Mouse (Mus musculus) urinary bladder, postnatal 4 days (tissue): ENCODE data around the gene Zic4.

Source experiments
- DNase-seq, 2 experiments: peaks; one replicate each; pipeline ENCODE4 v3.0.0; 2021 to 2022; ENCODE audit warnings: low spot score in 2 of 2

Zic4 gene

GRCm38 (mm10) chr9:91379781-91380457, 17.7 kb downstream of the Zic4 start:
- DNase-seq, result no peak

GRCm38 (mm10) chr9:91380458-91380914, 18.3 kb downstream of the Zic4 start:
- DNase-seq, result no peak

- DNase-seq, result no peak
Measured at GRCm38 (mm10) chr9:91381284-91382110, 19.3 kb downstream of the Zic4 start.

- DNase-seq, result no peak
Measured at GRCm38 (mm10) chr9:91382111-91382379, 19.8 kb downstream of the Zic4 start.

GRCm38 (mm10) chr9:91382471-91383255, 20.4 kb downstream of the Zic4 start:
- no peak for DNase-seq

- DNase-seq, result no peak
Measured at GRCm38 (mm10) chr9:91383441-91384135, 21.4 kb downstream of the Zic4 start.

- DNase-seq, result no peak
Measured at GRCm38 (mm10) chr9:91384136-91384500, 21.9 kb downstream of the Zic4 start.

GRCm38 (mm10) chr9:91384693-91385560, 22.7 kb downstream of the Zic4 start:
- DNase-seq, result no peak

- no peak for DNase-seq
Measured at GRCm38 (mm10) chr9:91385561-91386430, 23.6 kb downstream of the Zic4 start.

- DNase-seq, result no peak
Measured at GRCm38 (mm10) chr9:91386502-91386890, 24.3 kb downstream of the Zic4 start.

GRCm38 (mm10) chr9:91386891-91387739, 24.9 kb downstream of the Zic4 start:
- no peak for DNase-seq

GRCm38 (mm10) chr9:91387740-91388080, 25.5 kb downstream of the Zic4 start:
- no peak for DNase-seq

- no peak for DNase-seq
Measured at GRCm38 (mm10) chr9:91388173-91388572, 26.0 kb downstream of the Zic4 start.

- no peak for DNase-seq
Measured at GRCm38 (mm10) chr9:91393376-91394068, 31.3 kb downstream of the Zic4 start.

- DNase-seq, result no peak
Measured at GRCm38 (mm10) chr9:91394211-91394646, 32.0 kb downstream of the Zic4 start.

GRCm38 (mm10) chr9:91395066-91395772, 33.0 kb downstream of the Zic4 start:
- DNase-seq, result no peak

- DNase-seq, result no peak
Measured at GRCm38 (mm10) chr9:91399976-91400375, 37.8 kb downstream of the Zic4 start.
